Mouse (Mus musculus) megakaryocyte-erythroid progenitor cell, adult 5-6 weeks (primary cell): Measurements from ENCODE around the gene Olfr1019. TPM values are rescaled to one million over a fixed set of nuclear protein-coding genes. Genes with fewer than 3 reads are reported as not detected.

Source experiments
- ATAC-seq: replicated peaks from 2 replicates; pipeline ENCODE4 v1.8.0; 2016; ENCODE audit warnings: mild to moderate bottlenecking, inconsistent platforms; ENCODE audit not compliant: severe bottlenecking, poor library complexity, low FRiP score, low TSS enrichment
- total RNA-seq, 2 experiments: library from RNA; stranded (forward) in 1 of 2; stranded (reverse) in 1 of 2; fragments of 200-1000, 215-1000 nt in 1 of 2; fragments of >200 nt in 1 of 2; fragmentation: Nextera tagmentation in 1 of 2; gene quantifications; 2 replicates each; pipeline ENCODE4 v1.2.3; 2014 to 2017

Olfr1019 gene
- total RNA-seq (2014; fragmentation: Nextera tagmentation), result not detected in 2 replicates
- not detected in 2 replicates for total RNA-seq (2017)

DNA sequence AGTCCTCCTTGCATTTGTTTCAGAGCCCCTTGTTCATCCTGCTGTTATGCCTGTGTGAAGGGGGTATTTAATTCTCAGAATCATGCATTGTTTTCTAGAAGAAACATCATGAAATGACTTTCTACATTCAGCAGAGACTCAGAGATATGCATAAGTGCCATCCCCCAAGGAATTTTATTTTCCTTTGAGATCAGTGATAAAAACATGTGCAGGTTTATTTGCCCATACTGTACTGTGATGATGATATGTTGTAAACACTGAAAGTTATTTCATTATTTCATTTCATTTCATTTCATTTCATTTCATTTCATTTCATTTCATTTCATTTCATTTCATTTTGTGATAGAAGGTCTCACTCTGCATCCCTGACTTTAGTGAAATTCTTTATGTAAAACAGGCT lies at the start of gene Olfr1019:
TSS of gene Olfr1019 (minus strand) at position 101 of the 400 bp plus-strand sequence.
- ATAC-seq, result no peak

DNA sequence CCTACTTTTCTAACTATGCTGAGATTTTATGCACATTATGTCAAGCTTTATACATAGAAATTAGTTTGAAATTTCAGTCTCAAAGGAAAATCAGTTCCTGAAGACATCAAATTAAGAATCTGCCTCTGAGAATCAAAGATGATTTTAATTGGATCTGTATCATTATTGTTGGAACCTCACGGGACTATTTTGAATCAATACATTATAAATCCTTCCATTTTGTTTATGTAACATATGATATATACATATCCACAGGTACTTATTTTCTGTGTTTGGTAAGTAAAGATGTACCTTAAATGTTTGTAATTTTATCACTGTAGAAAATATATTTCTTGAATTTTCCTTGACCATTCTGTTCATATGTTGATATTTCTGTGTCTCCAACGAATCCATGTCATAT lies 40.1 kb upstream of the Olfr1019 start, which contains the start of gene Olfr1023:
TSS of gene Olfr1023 (plus strand) at position 301 of the 400 bp plus-strand sequence.
- no peak for ATAC-seq

- no peak for ATAC-seq
Observed at GRCm38 (mm10) chr2:85868294-85868693, 23.0 kb upstream of the Olfr1019 start, which contains the start of gene Olfr1022. TSS of gene Olfr1022 (plus strand) at chr2:85868594.

- ATAC-seq, result no peak
Observed at GRCm38 (mm10) chr2:85846730-85847129, 1.4 kb upstream of the Olfr1019 start, which contains the start of gene Olfr1020. TSS of gene Olfr1020 (plus strand) at chr2:85847030.

DNA sequence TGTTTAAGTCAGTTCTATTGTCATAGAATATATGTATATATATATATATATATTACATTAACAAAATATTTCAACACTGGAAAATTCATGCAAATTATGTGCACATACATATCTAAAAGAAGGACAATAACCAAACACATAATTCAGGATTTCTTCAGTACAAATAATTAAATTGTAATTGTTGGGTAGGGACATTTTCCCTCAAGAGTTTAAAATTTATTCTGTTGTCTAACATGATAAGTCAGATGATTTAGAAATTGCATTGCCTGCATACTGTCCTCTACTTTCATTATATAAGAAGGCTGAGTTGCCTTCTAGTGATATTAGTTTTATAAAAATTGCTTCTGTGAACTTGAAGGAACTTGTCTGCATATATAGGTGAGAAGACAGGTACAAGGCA lies 27.1 kb downstream of the Olfr1019 start, which contains the start of gene Olfr1018:
TSS of gene Olfr1018 (plus strand) at position 301 of the 400 bp plus-strand sequence.
- no peak for ATAC-seq

- no peak for ATAC-seq
Observed at GRCm38 (mm10) chr2:85804501-85804900, 40.8 kb downstream of the Olfr1019 start.

DNA sequence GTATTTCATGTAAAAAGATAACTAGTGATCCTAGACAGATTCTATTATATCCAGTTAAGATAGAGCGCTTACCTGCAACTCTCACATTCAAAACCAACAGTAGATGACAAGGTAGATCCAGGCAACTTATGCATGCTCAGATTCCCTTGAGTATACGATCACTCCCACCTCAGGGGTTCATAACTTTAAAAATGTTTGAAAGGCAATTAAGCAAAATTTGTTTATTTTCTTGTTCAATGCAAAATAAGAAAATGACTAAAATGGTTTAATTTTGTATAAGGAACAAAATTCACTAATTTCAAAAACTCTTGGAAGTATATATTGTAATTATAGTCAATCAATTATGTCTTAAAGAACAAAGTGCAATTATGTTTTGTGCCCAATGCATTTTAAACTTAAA lies 42.8 kb downstream of the Olfr1019 start, which contains the start of gene Olfr1016:
TSS of gene Olfr1016 (minus strand) at position 101 of the 400 bp plus-strand sequence.
- no peak for ATAC-seq

DNA sequence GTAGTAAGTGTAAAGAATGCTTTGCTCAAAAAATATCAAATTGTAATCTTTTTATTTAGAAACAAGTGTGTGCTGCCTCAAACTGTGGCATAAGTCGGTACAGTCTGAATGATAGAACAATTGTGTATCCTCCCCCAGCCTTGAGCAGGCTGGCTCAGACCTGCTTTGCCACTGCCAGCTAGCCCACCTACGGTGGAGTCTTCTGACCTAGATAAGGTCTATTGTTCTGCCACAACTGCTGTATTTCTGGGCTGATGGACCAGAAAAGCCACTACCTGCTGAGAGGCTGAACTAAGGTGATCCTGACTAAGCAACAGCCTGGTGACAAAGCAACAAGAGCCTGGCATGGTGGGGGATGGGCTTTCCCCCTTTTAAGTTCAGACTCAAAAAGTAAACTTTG lies 53.0 kb downstream of the Olfr1019 start:
- ATAC-seq, result no peak

Other genes with a start within 250 kb of the Olfr1019 start
- not detected in 2 replicates for gene Olfr1000, start 233.6 kb downstream of the Olfr1019 start, total RNA-seq (2014; fragmentation: Nextera tagmentation)
- not detected in 2 replicates for gene Olfr1000, start 233.6 kb downstream of the Olfr1019 start, total RNA-seq (2017)
- gene Olfr1002, start 194.8 kb downstream of the Olfr1019 start, total RNA-seq (2014; fragmentation: Nextera tagmentation), result not detected in 2 replicates
- gene Olfr1002, start 194.8 kb downstream of the Olfr1019 start, total RNA-seq (2017), result not detected in 2 replicates
- not detected in 2 replicates for gene Olfr154, start 181.0 kb downstream of the Olfr1019 start, total RNA-seq (2014; fragmentation: Nextera tagmentation)
- not detected in 2 replicates for gene Olfr154, start 181.0 kb downstream of the Olfr1019 start, total RNA-seq (2017)
- gene Olfr1006, start 166.7 kb downstream of the Olfr1019 start, total RNA-seq (2014; fragmentation: Nextera tagmentation), result not detected in 2 replicates
- gene Olfr1006, start 166.7 kb downstream of the Olfr1019 start, total RNA-seq (2017), result not detected in 2 replicates
- gene Olfr1008, start 156.1 kb downstream of the Olfr1019 start, total RNA-seq (2014; fragmentation: Nextera tagmentation), result not detected in 2 replicates
- not detected in 2 replicates for gene Olfr1008, start 156.1 kb downstream of the Olfr1019 start, total RNA-seq (2017)
- not detected in 2 replicates for gene Olfr1009, start 130.1 kb downstream of the Olfr1019 start, total RNA-seq (2014; fragmentation: Nextera tagmentation)
- gene Olfr1009, start 130.1 kb downstream of the Olfr1019 start, total RNA-seq (2017), result not detected in 2 replicates
- not detected in 2 replicates for gene Olfr1012, start 82.7 kb downstream of the Olfr1019 start, total RNA-seq (2014; fragmentation: Nextera tagmentation)
- gene Olfr1012, start 82.7 kb downstream of the Olfr1019 start, total RNA-seq (2017), result not detected in 2 replicates
- gene Olfr1013, start 78.4 kb downstream of the Olfr1019 start, total RNA-seq (2014; fragmentation: Nextera tagmentation), result not detected in 2 replicates
- gene Olfr1013, start 78.4 kb downstream of the Olfr1019 start, total RNA-seq (2017), result not detected in 2 replicates
- not detected in 2 replicates for gene Olfr1014, start 72.8 kb downstream of the Olfr1019 start, total RNA-seq (2014; fragmentation: Nextera tagmentation)
- gene Olfr1014, start 72.8 kb downstream of the Olfr1019 start, total RNA-seq (2017), result not detected in 2 replicates
- not detected in 2 replicates for gene Olfr1015, start 63.5 kb downstream of the Olfr1019 start, total RNA-seq (2014; fragmentation: Nextera tagmentation)
- not detected in 2 replicates for gene Olfr1015, start 63.5 kb downstream of the Olfr1019 start, total RNA-seq (2017)
- not detected in 2 replicates for gene Olfr1016, start 42.9 kb downstream of the Olfr1019 start, total RNA-seq (2014; fragmentation: Nextera tagmentation)
- gene Olfr1016, start 42.9 kb downstream of the Olfr1019 start, total RNA-seq (2017), result not detected in 2 replicates
- gene Olfr1018, start 27.0 kb downstream of the Olfr1019 start, total RNA-seq (2014; fragmentation: Nextera tagmentation), result not detected in 2 replicates
- gene Olfr1018, start 27.0 kb downstream of the Olfr1019 start, total RNA-seq (2017), result not detected in 2 replicates
- not detected in 2 replicates for gene Olfr1020, start 1.5 kb upstream of the Olfr1019 start, total RNA-seq (2014; fragmentation: Nextera tagmentation)
- not detected in 2 replicates for gene Olfr1020, start 1.5 kb upstream of the Olfr1019 start, total RNA-seq (2017)
- gene Olfr1022, start 23.1 kb upstream of the Olfr1019 start, total RNA-seq (2014; fragmentation: Nextera tagmentation), result not detected in 2 replicates
- not detected in 2 replicates for gene Olfr1022, start 23.1 kb upstream of the Olfr1019 start, total RNA-seq (2017)
- gene Olfr1023, start 40.2 kb upstream of the Olfr1019 start, total RNA-seq (2014; fragmentation: Nextera tagmentation), result not detected in 2 replicates
- gene Olfr1023, start 40.2 kb upstream of the Olfr1019 start, total RNA-seq (2017), result not detected in 2 replicates
- gene Olfr1024, start 59.6 kb upstream of the Olfr1019 start, total RNA-seq (2014; fragmentation: Nextera tagmentation), result not detected in 2 replicates
- gene Olfr1024, start 59.6 kb upstream of the Olfr1019 start, total RNA-seq (2017), result not detected in 2 replicates
- gene Olfr1025-ps1, start 69.7 kb upstream of the Olfr1019 start, total RNA-seq (2014; fragmentation: Nextera tagmentation), result not detected in 2 replicates
- not detected in 2 replicates for gene Olfr1025-ps1, start 69.7 kb upstream of the Olfr1019 start, total RNA-seq (2017)
- not detected in 2 replicates for gene Olfr1026, start 76.1 kb upstream of the Olfr1019 start, total RNA-seq (2014; fragmentation: Nextera tagmentation)
- not detected in 2 replicates for gene Olfr1026, start 76.1 kb upstream of the Olfr1019 start, total RNA-seq (2017)
- gene Olfr1028, start 105.0 kb upstream of the Olfr1019 start, total RNA-seq (2014; fragmentation: Nextera tagmentation), result not detected in 2 replicates
- gene Olfr1028, start 105.0 kb upstream of the Olfr1019 start, total RNA-seq (2017), result not detected in 2 replicates
- gene Olfr1029, start 128.4 kb upstream of the Olfr1019 start, total RNA-seq (2014; fragmentation: Nextera tagmentation), result not detected in 2 replicates
- gene Olfr1029, start 128.4 kb upstream of the Olfr1019 start, total RNA-seq (2017), result not detected in 2 replicates
- not detected in 2 replicates for gene Olfr1030, start 133.8 kb upstream of the Olfr1019 start, total RNA-seq (2014; fragmentation: Nextera tagmentation)
- not detected in 2 replicates for gene Olfr1030, start 133.8 kb upstream of the Olfr1019 start, total RNA-seq (2017)
- gene Olfr1031, start 144.8 kb upstream of the Olfr1019 start, total RNA-seq (2014; fragmentation: Nextera tagmentation), result not detected in 2 replicates
- gene Olfr1031, start 144.8 kb upstream of the Olfr1019 start, total RNA-seq (2017), result not detected in 2 replicates
- not detected in 2 replicates for gene Olfr1032, start 160.1 kb upstream of the Olfr1019 start, total RNA-seq (2014; fragmentation: Nextera tagmentation)
- gene Olfr1032, start 160.1 kb upstream of the Olfr1019 start, total RNA-seq (2017), result not detected in 2 replicates
- gene Olfr1033, start 175.2 kb upstream of the Olfr1019 start, total RNA-seq (2014; fragmentation: Nextera tagmentation), result 0.09 TPM in 1 of 2 replicates, not detected in the other
- gene Olfr1033, start 175.2 kb upstream of the Olfr1019 start, total RNA-seq (2017), result not detected in 2 replicates
- not detected in 2 replicates for gene Olfr1034, start 200.4 kb upstream of the Olfr1019 start, total RNA-seq (2014; fragmentation: Nextera tagmentation)
- not detected in 2 replicates for gene Olfr1034, start 200.4 kb upstream of the Olfr1019 start, total RNA-seq (2017)
- not detected in 2 replicates for gene Olfr1036, start 228.5 kb upstream of the Olfr1019 start, total RNA-seq (2014; fragmentation: Nextera tagmentation)
- gene Olfr1036, start 228.5 kb upstream of the Olfr1019 start, total RNA-seq (2017), result not detected in 2 replicates
- not detected in 2 replicates for gene Olfr1037, start 241.9 kb upstream of the Olfr1019 start, total RNA-seq (2014; fragmentation: Nextera tagmentation)
- not detected in 2 replicates for gene Olfr1037, start 241.9 kb upstream of the Olfr1019 start, total RNA-seq (2017)